Mouse (Mus musculus): ENCODE measurements around the gene Gm10681. TPM values are rescaled to one million over a fixed set of nuclear protein-coding genes. Genes with fewer than 3 reads are reported as not detected.
"Not testable (repeated sequence)": the region's sequence is repeated elsewhere in the genome, so short reads cannot be mapped to it uniquely, and the experiment has no call there.

The Gm10681 gene
- polyA plus RNA-seq (2012; rRNA removed), result not detected in 2 replicates

DNA sequence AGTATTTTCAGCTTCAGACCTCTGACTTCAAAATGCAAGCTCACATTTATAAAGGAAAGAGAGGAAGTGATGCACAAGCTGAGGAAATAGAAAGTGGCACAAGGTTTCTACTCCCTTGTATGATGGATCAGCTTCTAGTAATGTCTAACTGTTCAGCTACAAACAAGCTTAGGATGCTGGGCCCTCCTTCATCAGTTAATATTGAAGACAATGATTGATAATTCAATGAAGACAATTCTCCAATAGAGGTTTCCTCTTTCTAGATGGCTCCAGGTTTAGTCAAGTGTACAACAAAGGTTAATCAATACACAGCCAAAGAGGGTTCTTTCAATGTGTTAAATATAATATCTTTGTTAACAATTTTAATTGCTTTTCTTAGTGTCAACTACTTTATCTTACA is at the start of gene Gm10681:
Gene Gm10681 (minus strand): TSS at position 101 of the 400 bp plus-strand sequence.
- H3K27ac ChIP-seq (ENCODE audit: insufficient read depth, low read length), result no peak within 1 kb of the TSS
- H3K4me1 ChIP-seq (ENCODE audit: control insufficient read depth, insufficient read depth, low read length), result no peaks in the 10 kb centered on the region
- TF ChIP-seq POLR2A (IDR thresholded peaks at IDR 0.05; ENCODE audit: borderline replicate concordance, insufficient read depth, low read length) (no peak), CTCF (IDR thresholded peaks at IDR 0.05; ENCODE audit: borderline replicate concordance, insufficient read depth, low read depth, low read length) (no peak)
- DNase-seq, result no peak
- H3K27me3 ChIP-seq (ENCODE audit: control insufficient read depth, insufficient read depth, low read length), result no peaks in the 10 kb centered on the region
- no peak within 1 kb of the TSS for H3K4me3 ChIP-seq (replicated peaks; ENCODE audit: insufficient read depth, low read depth, low read length)

DNA sequence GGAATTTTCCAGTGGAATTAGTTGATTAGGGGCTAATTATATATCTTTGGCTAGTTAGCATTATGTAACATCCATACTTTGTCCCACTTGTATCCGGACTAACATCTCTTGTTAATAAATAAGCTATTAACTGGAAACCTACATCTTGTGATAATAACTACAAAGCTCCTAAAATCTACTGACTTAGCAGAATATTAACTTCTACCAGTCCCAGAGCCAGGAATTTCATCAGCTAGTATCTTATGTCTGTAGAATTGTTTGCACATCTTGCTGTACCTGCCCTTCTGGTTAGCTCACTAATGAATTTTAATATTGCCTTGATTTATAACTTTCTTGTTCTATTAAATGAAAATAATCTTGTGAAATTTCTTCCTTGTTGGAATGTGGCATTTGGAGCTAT is 46.5 kb upstream of the Gm10681 start:
- Histone ChIP-seq H3K27ac (ENCODE audit: insufficient read depth, low read length) (no peak overlapping the region), H3K4me1 (ENCODE audit: control insufficient read depth, insufficient read depth, low read length) (no peaks in the 10 kb centered on the region), H3K4me3 (replicated peaks; ENCODE audit: insufficient read depth, low read depth, low read length) (no peak overlapping the region), H3K27me3 (ENCODE audit: control insufficient read depth, insufficient read depth, low read length) (no peaks in the 10 kb centered on the region)
- DNase-seq, result no peak
- TF ChIP-seq CTCF (IDR thresholded peaks at IDR 0.05; ENCODE audit: borderline replicate concordance, insufficient read depth, low read depth, low read length) (no peak), POLR2A (IDR thresholded peaks at IDR 0.05; ENCODE audit: borderline replicate concordance, insufficient read depth, low read length) (no peak)
- 96% methylated on average over 1 of the region's 1 CpGs for WGBS

DNA sequence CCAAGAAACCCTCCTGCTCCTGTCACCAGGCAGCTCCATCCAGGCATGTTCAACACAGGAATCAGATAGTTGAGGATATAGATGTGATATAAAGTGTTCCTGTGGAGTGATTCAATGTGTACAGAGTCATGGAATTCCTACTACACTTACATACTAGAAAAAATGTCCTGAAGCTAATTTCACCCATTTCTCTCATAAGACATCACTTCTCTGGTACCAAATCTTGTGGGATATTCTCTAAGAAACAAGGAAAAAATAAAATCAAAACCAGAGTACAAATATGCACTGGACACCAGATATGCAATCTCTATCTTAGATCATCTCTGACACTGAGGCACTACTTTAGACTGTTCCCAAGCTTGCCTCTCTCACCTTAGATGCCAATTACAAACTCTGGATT is 41.5 kb upstream of the Gm10681 start, which contains the start of gene Hsd3b5:
Gene Hsd3b5 (minus strand): TSS at position 101 of the 400 bp plus-strand sequence.
- Histone ChIP-seq H3K27me3 (ENCODE audit: control insufficient read depth, insufficient read depth, low read length) (no peaks in the 10 kb centered on the region), H3K4me3 (replicated peaks; ENCODE audit: insufficient read depth, low read depth, low read length) (no peak within 1 kb of the TSS), H3K4me1 (ENCODE audit: control insufficient read depth, insufficient read depth, low read length) (no peaks in the 10 kb centered on the region), H3K27ac (ENCODE audit: insufficient read depth, low read length) (no peak within 1 kb of the TSS)
- TF ChIP-seq CTCF (IDR thresholded peaks at IDR 0.05; ENCODE audit: borderline replicate concordance, insufficient read depth, low read depth, low read length), result no peak
- no peak for TF ChIP-seq POLR2A (IDR thresholded peaks at IDR 0.05; ENCODE audit: borderline replicate concordance, insufficient read depth, low read length)
- DNase-seq, result no peak

DNA sequence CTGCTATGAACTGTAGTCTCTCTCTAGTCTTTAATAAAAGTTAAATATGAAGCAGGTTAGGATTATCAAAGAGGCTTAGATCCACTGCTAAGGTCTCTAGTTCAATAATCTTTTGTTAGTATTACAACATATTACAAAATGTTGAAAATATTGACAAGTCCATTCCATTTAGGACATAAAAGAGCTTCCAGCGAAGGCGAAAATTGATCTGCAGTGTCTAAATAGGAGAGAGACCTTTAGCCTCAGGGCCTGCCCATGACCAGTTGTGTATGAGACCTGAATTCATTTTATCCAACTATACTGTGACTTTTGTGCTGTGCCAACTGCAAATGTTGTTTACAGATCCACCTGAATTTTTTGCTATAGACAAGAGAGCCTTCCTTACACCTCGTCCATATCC is 41.0 kb upstream of the Gm10681 start:
- DNase-seq, result no peak
- WGBS, result 87% methylated on average over 3 of the region's 3 CpGs

DNA sequence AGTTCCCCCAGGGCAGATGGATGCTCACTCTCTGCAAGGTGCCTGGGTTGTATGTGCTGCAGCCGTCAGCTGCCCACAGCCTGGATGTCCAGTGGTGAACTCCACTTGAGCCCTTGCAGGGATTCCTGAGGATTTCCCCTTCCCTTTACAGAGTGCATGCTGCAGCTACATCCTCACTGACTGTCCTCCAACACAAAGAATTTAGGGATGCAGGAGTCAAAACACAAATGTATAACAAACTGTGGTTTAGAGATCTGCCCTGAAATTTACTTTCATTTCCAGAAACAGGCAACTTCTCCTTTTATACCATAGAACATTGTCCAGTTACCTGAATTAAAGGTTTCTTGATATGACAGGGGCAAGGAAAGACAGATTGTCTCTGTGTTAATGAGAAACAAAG is 28.2 kb upstream of the Gm10681 start:
- not testable (repeated sequence) for DNase-seq; H3K4me1 ChIP-seq (ENCODE audit: control insufficient read depth, insufficient read depth, low read length); H3K27ac ChIP-seq (ENCODE audit: insufficient read depth, low read length); H3K27me3 ChIP-seq (ENCODE audit: control insufficient read depth, insufficient read depth, low read length); H3K4me3 ChIP-seq (replicated peaks; ENCODE audit: insufficient read depth, low read depth, low read length)
- 41% methylated on average over 1 of the region's 1 CpGs for WGBS

More for the DNA sequence above, 41.0 kb upstream of the Gm10681 start:
- Histone ChIP-seq H3K27ac (ENCODE audit: insufficient read depth, low read length) (no peak overlapping the region), H3K4me1 (ENCODE audit: control insufficient read depth, insufficient read depth, low read length) (no peaks in the 10 kb centered on the region), H3K27me3 (ENCODE audit: control insufficient read depth, insufficient read depth, low read length) (no peaks in the 10 kb centered on the region), H3K4me3 (replicated peaks; ENCODE audit: insufficient read depth, low read depth, low read length) (no peak overlapping the region)
- no peak for TF ChIP-seq CTCF (IDR thresholded peaks at IDR 0.05; ENCODE audit: borderline replicate concordance, insufficient read depth, low read depth, low read length)
- no peak for TF ChIP-seq POLR2A (IDR thresholded peaks at IDR 0.05; ENCODE audit: borderline replicate concordance, insufficient read depth, low read length)

DNA sequence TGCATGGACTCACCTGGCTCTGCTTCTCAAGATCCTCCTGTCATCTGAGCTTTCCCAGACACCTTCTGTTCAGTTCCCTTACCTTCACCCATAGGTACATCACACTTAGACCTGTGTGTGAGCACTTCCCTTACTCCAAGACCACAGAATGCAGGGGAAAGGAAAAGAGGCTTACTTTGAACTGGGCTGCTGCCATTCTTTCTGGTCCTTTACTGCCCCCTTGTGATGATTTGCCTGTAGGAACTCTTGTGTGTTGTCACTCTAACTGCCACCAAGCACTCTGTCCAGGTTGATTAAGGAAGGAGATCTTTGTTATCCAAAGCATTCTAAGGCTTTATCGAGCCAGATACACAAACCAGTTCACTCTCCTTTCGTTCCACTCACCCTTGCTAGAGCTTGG is 27.6 kb upstream of the Gm10681 start:
- not testable (repeated sequence) for H3K4me1 ChIP-seq (ENCODE audit: control insufficient read depth, insufficient read depth, low read length); H3K4me3 ChIP-seq (replicated peaks; ENCODE audit: insufficient read depth, low read depth, low read length); H3K27me3 ChIP-seq (ENCODE audit: control insufficient read depth, insufficient read depth, low read length); DNase-seq; H3K27ac ChIP-seq (ENCODE audit: insufficient read depth, low read length)
- 25% methylated on average over 2 of the region's 2 CpGs for WGBS

DNA sequence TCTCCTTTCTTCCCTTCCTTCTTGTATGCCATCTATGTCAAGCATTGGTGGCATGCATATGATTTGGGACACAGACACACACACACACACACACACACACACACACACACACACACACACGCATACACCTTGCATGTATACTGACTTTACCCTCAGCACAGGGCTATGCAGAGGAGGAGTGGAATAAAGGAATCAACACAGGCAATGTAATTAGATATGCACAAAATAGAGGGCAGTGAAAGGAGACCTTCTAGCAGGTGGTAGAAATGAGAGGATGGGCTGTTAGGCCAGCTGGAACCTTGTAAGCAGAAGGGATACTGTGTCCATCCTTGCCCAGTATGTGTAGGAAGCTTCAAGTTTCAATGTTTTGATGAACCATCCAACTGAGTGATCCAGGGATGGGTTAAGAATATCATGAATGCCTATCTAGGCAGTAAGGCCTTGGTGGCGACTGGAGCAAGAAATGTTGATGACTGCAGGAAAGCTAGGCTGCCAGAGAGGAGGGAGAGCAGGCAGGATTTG is 25.9 kb upstream of the Gm10681 start:
- 63% methylated on average over 2 of the region's 2 CpGs for WGBS
- H3K27me3 ChIP-seq (ENCODE audit: control insufficient read depth, insufficient read depth, low read length); H3K4me3 ChIP-seq (replicated peaks; ENCODE audit: insufficient read depth, low read depth, low read length); DNase-seq; H3K27ac ChIP-seq (ENCODE audit: insufficient read depth, low read length); H3K4me1 ChIP-seq (ENCODE audit: control insufficient read depth, insufficient read depth, low read length): not testable (repeated sequence)

DNA sequence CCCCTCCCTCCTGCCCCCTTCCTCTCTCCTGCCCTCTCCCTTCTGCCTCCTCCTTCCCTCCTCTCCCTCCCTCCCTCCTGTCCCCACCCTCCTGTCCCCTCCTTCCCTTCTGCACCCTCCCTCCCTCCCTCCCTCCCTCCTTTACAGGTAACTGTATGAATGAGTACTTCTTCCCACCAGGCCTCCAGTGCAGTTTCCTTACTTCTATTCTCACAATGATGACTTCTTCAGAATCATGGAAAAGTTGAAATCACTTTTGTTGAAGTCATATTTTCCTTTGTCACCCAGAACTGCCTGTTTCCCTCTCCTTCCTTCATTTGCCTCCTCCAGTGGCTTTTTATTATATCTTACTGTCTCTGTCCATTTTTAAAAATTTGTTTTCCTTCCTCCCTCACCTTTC is 25.4 kb upstream of the Gm10681 start:
- TF ChIP-seq CTCF (IDR thresholded peaks at IDR 0.05; ENCODE audit: borderline replicate concordance, insufficient read depth, low read depth, low read length), result no peak
- TF ChIP-seq POLR2A (IDR thresholded peaks at IDR 0.05; ENCODE audit: borderline replicate concordance, insufficient read depth, low read length), result no peak
- no peak for DNase-seq
- no peaks in the 10 kb centered on the region for H3K27me3 ChIP-seq (ENCODE audit: control insufficient read depth, insufficient read depth, low read length)
- H3K27ac ChIP-seq (ENCODE audit: insufficient read depth, low read length), result no peak overlapping the region
- H3K4me1 ChIP-seq (ENCODE audit: control insufficient read depth, insufficient read depth, low read length), result no peaks in the 10 kb centered on the region
- no peak overlapping the region for H3K4me3 ChIP-seq (replicated peaks; ENCODE audit: insufficient read depth, low read depth, low read length)

DNA sequence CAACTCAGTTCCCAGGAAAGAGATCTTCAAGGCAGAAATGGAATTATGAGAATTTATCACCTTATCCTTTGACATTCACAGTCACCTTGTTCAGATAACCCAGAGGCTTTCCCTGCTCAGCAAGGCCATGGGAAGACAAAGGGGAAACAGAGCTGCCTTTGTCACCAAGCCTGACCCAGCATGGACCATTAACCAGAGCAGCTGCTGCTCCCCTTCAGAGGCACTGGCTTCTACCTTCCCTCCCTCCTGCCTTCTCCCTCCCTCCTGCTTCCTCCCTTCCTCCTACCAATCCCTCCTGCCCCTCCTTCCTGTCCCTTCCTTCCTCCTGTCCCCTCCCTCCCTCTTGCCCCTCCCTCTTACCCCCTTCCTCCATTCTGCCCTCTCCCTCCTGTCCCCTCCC is 24.9 kb upstream of the Gm10681 start:
- not testable (repeated sequence) for H3K4me1 ChIP-seq (ENCODE audit: control insufficient read depth, insufficient read depth, low read length); H3K27ac ChIP-seq (ENCODE audit: insufficient read depth, low read length); DNase-seq; H3K4me3 ChIP-seq (replicated peaks; ENCODE audit: insufficient read depth, low read depth, low read length); H3K27me3 ChIP-seq (ENCODE audit: control insufficient read depth, insufficient read depth, low read length)

All from cerebellum, adult 2 months (tissue).